Comparison of ENCODE assay signal across 8 mouse cellular contexts in genomic region chr17:94750136-94750729, GRCm38 (mm10). TPM values are rescaled to one million over a fixed set of nuclear protein-coding genes. Genes with fewer than 3 reads are reported as not detected.
DNase-seq lines count a peak whose midpoint lies in the region; ATAC-seq and TF ChIP-seq lines count a peak whose summit lies in the region.

No protein-coding gene starts in this region.

- H3K4me2 ChIP-seq in limb, embryonic 14.5 days (replicated peaks; ENCODE audit: low read depth, low read length, severe bottlenecking), result peak overlapping the region; percentile 52
- peak overlapping the region; percentile 59 for H3K4me2 ChIP-seq in stomach, embryonic 15.5 days

- peak overlapping the region; percentile 42; the same call in 1 of the 2 replicates for H3K27ac ChIP-seq in thymus, adult 2 months (ENCODE audit: control insufficient read depth, insufficient read depth, low read length)
- H3K27ac ChIP-seq in limb, embryonic 14.5 days (replicated peaks; ENCODE audit: low read depth, low read length), result peak overlapping the region; percentile 91
- peak overlapping the region; percentile 96; the same call in 1 of the 2 replicates for H3K27ac ChIP-seq in stomach, embryonic 15.5 days

- H3K9me3 ChIP-seq in limb, embryonic 14.5 days (ENCODE audit: control insufficient read depth, low read length), result no peaks in the 10 kb centered on the region
- H3K9me3 ChIP-seq in stomach, embryonic 15.5 days, result no peaks in the 10 kb centered on the region

- H3K9ac ChIP-seq in limb, embryonic 14.5 days (ENCODE audit: low read depth, low read length, severe bottlenecking), result peak overlapping the region; percentile 77
- peak overlapping the region; percentile 29 for H3K9ac ChIP-seq in stomach, embryonic 15.5 days

- intact Hi-C loops in gastrocnemius, postnatal 14 days (cut with DNase I; ENCODE audit: low total_unique reads), result no loop called here

- no peaks in the 10 kb centered on the region for H3K27me3 ChIP-seq in thymus, adult 2 months (ENCODE audit: control insufficient read depth, insufficient read depth, low read length)
- no peaks in the 10 kb centered on the region for H3K27me3 ChIP-seq in limb, embryonic 14.5 days (ENCODE audit: control insufficient read depth, insufficient read depth, low read length)
- H3K27me3 ChIP-seq in stomach, embryonic 15.5 days (replicated peaks), result no peaks in the 10 kb centered on the region

- peak overlapping the region; percentile 99 for H3K4me3 ChIP-seq in thymus, adult 2 months (ENCODE audit: control insufficient read depth, insufficient read depth, low read length)
- H3K4me3 ChIP-seq in limb, embryonic 14.5 days (replicated peaks; ENCODE audit: low read length), result peak overlapping the region; percentile 61
- peak overlapping the region; percentile 63 for H3K4me3 ChIP-seq in stomach, embryonic 15.5 days (replicated peaks)

- peak; percentile 24 for DNase-seq in embryo, embryonic 10 days (ENCODE audit: low spot score)
- DNase-seq in embryo, embryonic 11 days, result no peak
- DNase-seq in thymus, adult 2 months, result peak; percentile 1
- DNase-seq in thymus, postnatal 36 days, result no peak
- no peak for DNase-seq in limb, embryonic 14.5 days (ENCODE audit: low spot score)
- DNase-seq in gastrocnemius, postnatal 14 days, result no peak
- no peak for DNase-seq in kidney, adult 9 months

- no peak for TF ChIP-seq CTCF in thymus, adult 2 months (IDR thresholded peaks at IDR 0.05; ENCODE audit: borderline replicate concordance, control insufficient read depth, extremely low read depth, insufficient read depth, low read length, poor library complexity)

- WGBS in thymus, adult 2 months, result 1% methylated on average over 22 of the region's 22 CpGs
- 2% methylated on average over 22 of the region's 22 CpGs for WGBS in limb, embryonic 14.5 days
- WGBS in stomach, embryonic 15.5 days, result 2% methylated on average over 22 of the region's 22 CpGs

- no peaks in the 10 kb centered on the region for H3K36me3 ChIP-seq in thymus, adult 2 months (ENCODE audit: control insufficient read depth, insufficient read depth, low read length)
- no peaks in the 10 kb centered on the region for H3K36me3 ChIP-seq in limb, embryonic 14.5 days (ENCODE audit: control insufficient read depth, insufficient read depth, low read length)
- no peaks in the 10 kb centered on the region for H3K36me3 ChIP-seq in stomach, embryonic 15.5 days

- peaks cover 4% of the 10 kb centered on the region for H3K4me1 ChIP-seq in thymus, adult 2 months (replicated peaks; ENCODE audit: control insufficient read depth, insufficient read depth, low read length)
- H3K4me1 ChIP-seq in limb, embryonic 14.5 days (ENCODE audit: control insufficient read depth, insufficient read depth, low read length), result 0 out of 2 replicates have a peak, but pooled peaks cover 8% of the 10 kb centered on the region
- H3K4me1 ChIP-seq in stomach, embryonic 15.5 days, result 0 out of 2 replicates have a peak, but pooled peaks cover 3% of the 10 kb centered on the region

- ATAC-seq in limb, embryonic 14.5 days (ENCODE audit: low FRiP score, low read depth), result peak; percentile 10; the same call in 1 of the 2 replicates
- peak; percentile 40 for ATAC-seq in stomach, embryonic 15.5 days (ENCODE audit: insufficient read depth, low FRiP score, low read depth)

- no peak for TF ChIP-seq POLR2A in thymus, adult 2 months (IDR thresholded peaks at IDR 0.05; ENCODE audit: control insufficient read depth, extremely low read depth, insufficient read depth, low read length, poor library complexity)
- TF ChIP-seq POLR2A in limb, embryonic 14.5 days (IDR thresholded peaks at IDR 0.05; ENCODE audit: borderline replicate concordance, extremely low read depth, insufficient read depth, insufficient read length), result no peak

RNA-seq across cellular contexts. Expression of gene Mettl4, which starts 0.4 kb away (rescaled TPM):
- polyA plus RNA-seq in thymus, adult 2 months (2012; rRNA removed), result 8.0 and 8.6 TPM in 2 replicates
- 12.5 and 13.8 TPM in 2 replicates for polyA plus RNA-seq in limb, embryonic 14.5 days (2012; rRNA removed)
- 25.2 and 25.9 TPM in 2 replicates for polyA plus RNA-seq in limb, embryonic 14.5 days (2014; fragmentation: Nextera tagmentation; extraction: Ambion mirVana)
- 17.4 and 18.6 TPM in 2 replicates for polyA plus RNA-seq in stomach, embryonic 15.5 days (2015; fragmentation: Nextera tagmentation; extraction: Ambion mirVana)
- total RNA-seq in gastrocnemius, postnatal 14 days (2021), result 1 to 10 TPM; 5.5 to 6.1 TPM

Comparison
In these comparisons a context has a peak if more than half of its experiments do, and no peak if none do; other contexts are left out.
1. DNase-seq: peak in embryo, embryonic 10 days (single experiment) and thymus, adult 2 months (single experiment); none in embryo, embryonic 11 days (single experiment), thymus, postnatal 36 days (0 of 2), limb, embryonic 14.5 days (single experiment), gastrocnemius, postnatal 14 days (single experiment) and kidney, adult 9 months (single experiment).
2. H3K27ac ChIP-seq: peak in every context shown above with its lines; median percentile 96 in stomach, embryonic 15.5 days; 91 in limb, embryonic 14.5 days; 42 in thymus, adult 2 months.
3. Peak in every context shown above with its lines, with median percentiles within 50 percentile points of each other: H3K4me3 ChIP-seq.